Mouse (Mus musculus) forelimb bud, embryonic 11.5 days (tissue): Measurements from ENCODE around the gene Vsx2.
"Not testable (repeated sequence)": the region's sequence is repeated elsewhere in the genome, so short reads cannot be mapped to it uniquely, and the experiment has no call there.

ENCODE experiments used
- DNase-seq: peaks from one replicate; pipeline ENCODE4 v3.0.0-alpha.2; 2012; ENCODE audit warnings: low read depth, low spot score

Gene Vsx2

GRCm38 (mm10) chr12:84569336-84569970, at the start of gene Vsx2:
TSS of gene Vsx2 (plus strand) at chr12:84569762.
- DNase-seq, result no peak

- no peak for DNase-seq
Measured at GRCm38 (mm10) chr12:84523728-84524127, 45.8 kb upstream of the Vsx2 start.

GRCm38 (mm10) chr12:84524147-84525050, 45.2 kb upstream of the Vsx2 start:
- peak; percentile 73 for DNase-seq

GRCm38 (mm10) chr12:84525422-84525821, 44.1 kb upstream of the Vsx2 start:
- DNase-seq, result no peak

- no peak for DNase-seq
Measured at GRCm38 (mm10) chr12:84530426-84530825, 39.1 kb upstream of the Vsx2 start.

- DNase-seq, result no peak
Measured at GRCm38 (mm10) chr12:84531906-84532829, 37.4 kb upstream of the Vsx2 start.

GRCm38 (mm10) chr12:84532830-84533199, 36.7 kb upstream of the Vsx2 start:
- DNase-seq, result no peak

- no peak for DNase-seq
Measured at GRCm38 (mm10) chr12:84533706-84534486, 35.7 kb upstream of the Vsx2 start.

GRCm38 (mm10) chr12:84539537-84539936, 30.0 kb upstream of the Vsx2 start:
- DNase-seq, result not testable (repeated sequence)

GRCm38 (mm10) chr12:84541391-84541958, 28.1 kb upstream of the Vsx2 start:
- DNase-seq, result no peak

GRCm38 (mm10) chr12:84546028-84546427, 23.5 kb upstream of the Vsx2 start:
- DNase-seq, result peak; percentile 77

GRCm38 (mm10) chr12:84546577-84547085, 22.9 kb upstream of the Vsx2 start:
- DNase-seq, result no peak

- no peak for DNase-seq
Measured at GRCm38 (mm10) chr12:84548251-84548650, 21.3 kb upstream of the Vsx2 start.

- DNase-seq, result no peak
Measured at GRCm38 (mm10) chr12:84555218-84555617, 14.3 kb upstream of the Vsx2 start.

GRCm38 (mm10) chr12:84562558-84562957, 7.0 kb upstream of the Vsx2 start:
- DNase-seq, result no peak

- no peak for DNase-seq
Measured at GRCm38 (mm10) chr12:84567576-84567975, 2.0 kb upstream of the Vsx2 start.

- DNase-seq, result no peak
Measured at GRCm38 (mm10) chr12:84569976-84570693, 573 bp downstream of the Vsx2 start.

- DNase-seq, result no peak
Measured at GRCm38 (mm10) chr12:84570694-84571415, 1.3 kb downstream of the Vsx2 start.
